Mouse (Mus musculus) lung, embryonic 15.5 days (tissue): ENCODE data around the gene Avl9. TPM values are rescaled to one million over a fixed set of nuclear protein-coding genes. Genes with fewer than 3 reads are reported as not detected.

Experiments
- ATAC-seq: fragments of 200-750 bp; cut with Nextera tagmentation; 2 replicates; pipeline ENCODE4 v1.8.0; 2017; ENCODE audit warnings: moderate number of reproducible peaks, borderline replicate concordance; ENCODE audit not compliant: low FRiP score, low TSS enrichment; ENCODE audit errors: extremely low read depth
- H3K27ac ChIP-seq: fragments of 300-500 bp; sonication (generic); 2 replicates; pipeline ENCODE4 v1.5.1; 2015; ENCODE audit warnings: moderate library complexity, mild to moderate bottlenecking, inconsistent platforms
- H3K27me3 ChIP-seq: fragments of 300-500 bp; sonication (generic); 2 replicates; pipeline ENCODE4 v1.6.1; 2015; ENCODE audit warnings: inconsistent platforms
- H3K36me3 ChIP-seq: fragments of 300-500 bp; sonication (generic); 2 replicates; pipeline ENCODE4 v1.6.1; 2015; ENCODE audit warnings: inconsistent platforms
- H3K4me1 ChIP-seq: fragments of 300-500 bp; sonication (generic); 2 replicates; pipeline ENCODE4 v1.6.1; 2015; ENCODE audit warnings: inconsistent platforms
- H3K4me2 ChIP-seq: fragments of 300-500 bp; sonication (generic); 2 replicates; pipeline ENCODE4 v1.6.1; 2015; ENCODE audit warnings: inconsistent platforms, mild to moderate bottlenecking, moderate library complexity
- H3K4me3 ChIP-seq: fragments of 300-500 bp; sonication (generic); 2 replicates; pipeline ENCODE4 v1.5.1; 2015; ENCODE audit warnings: mild to moderate bottlenecking, inconsistent platforms
- H3K9ac ChIP-seq: fragments of 300-500 bp; sonication (generic); 2 replicates; pipeline ENCODE4 v1.6.1; 2015; ENCODE audit warnings: inconsistent platforms
- H3K9me3 ChIP-seq: fragments of 300-500 bp; sonication (generic); 2 replicates; pipeline ENCODE4 v1.6.1; 2016; ENCODE audit warnings: inconsistent platforms
- WGBS: fragments of 180-500 bp; shearing (Covaris S2); methylation state at CpG from one replicate; pipeline ENCODE4 v1.1.7; 2015; 5-methylcytosine and 5-hydroxymethylcytosine counted together
- polyA plus RNA-seq: library from polyadenylated mRNA; unstranded; fragments of >200 nt; fragmentation: Nextera tagmentation; extraction: Ambion mirVana; gene quantifications from 2 replicates; pipeline ENCODE4 v1.2.1, GENCODE M21; 2015

Avl9 gene
- polyA plus RNA-seq, 1 experiment from 2014 or later: 11.5 TPM

GRCm38 (mm10) chr6:56796668-56797141, 82.0 kb downstream of the Avl9 start:
- Histone ChIP-seq H3K27ac (peak overlapping the region; percentile 100), H3K9ac (peak overlapping the region; percentile 96), H3K27me3 (no peaks in the 10 kb centered on the region), H3K4me3 (peak overlapping the region; percentile 92), H3K4me2 (peak overlapping the region; percentile 67), H3K36me3 (no peaks in the 10 kb centered on the region), H3K4me1 (peaks cover 24% of the 10 kb centered on the region), H3K9me3 (no peaks in the 10 kb centered on the region)
- ATAC-seq: peak; percentile 47; the same call in 1 of the 2 replicates
- under 1% methylated on average over 16 of the region's 16 CpGs for WGBS

GRCm38 (mm10) chr6:56797311-56798151, 82.8 kb downstream of the Avl9 start, which contains the start of gene Kbtbd2:
Gene Kbtbd2, minus strand, starts transcription at chr6:56797813.
- peak within 1 kb of the TSS; percentile 100 for H3K27ac ChIP-seq
- peaks cover 24% of the 10 kb centered on the region for H3K4me1 ChIP-seq
- peak within 1 kb of the TSS; percentile 67 for H3K4me2 ChIP-seq
- under 1% methylated on average over 96 of the region's 98 CpGs for WGBS
- peak within 1 kb of the TSS; percentile 92 for H3K4me3 ChIP-seq
- no peaks in the 10 kb centered on the region for H3K9me3 ChIP-seq
- peak within 1 kb of the TSS; percentile 96 for H3K9ac ChIP-seq
- no peaks in the 10 kb centered on the region for H3K36me3 ChIP-seq
- ATAC-seq: peak; percentile 95
- no peaks in the 10 kb centered on the region for H3K27me3 ChIP-seq

DNA sequence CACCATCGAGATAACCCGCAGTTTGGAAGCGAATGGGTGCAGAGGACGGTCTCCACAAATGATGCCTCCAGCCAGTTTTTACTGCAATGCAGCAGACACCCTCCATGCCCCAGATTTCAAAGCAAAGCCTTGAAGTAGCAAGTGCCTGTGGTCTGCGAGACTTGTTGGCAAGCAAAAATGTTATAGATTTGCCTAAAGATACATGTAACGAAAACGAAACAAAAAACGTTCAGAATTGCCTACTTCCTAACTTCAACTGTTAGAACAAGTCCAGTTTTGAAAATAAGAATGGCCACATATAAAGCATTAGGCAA, 83.4 kb downstream of the Avl9 start:
- H3K4me3 ChIP-seq: peak overlapping the region; percentile 92
- no peaks in the 10 kb centered on the region for H3K9me3 ChIP-seq
- ATAC-seq: no peak
- peak overlapping the region; percentile 67 for H3K4me2 ChIP-seq
- H3K9ac ChIP-seq: peak overlapping the region; percentile 96
- H3K27ac ChIP-seq: peak overlapping the region; percentile 100
- WGBS: 12% methylated on average over 8 of the region's 8 CpGs
- no peaks in the 10 kb centered on the region for H3K36me3 ChIP-seq
- H3K27me3 ChIP-seq: no peaks in the 10 kb centered on the region
- peaks cover 24% of the 10 kb centered on the region for H3K4me1 ChIP-seq

- Histone ChIP-seq H3K9me3 (no peaks in the 10 kb centered on the region), H3K4me3 (no peak overlapping the region), H3K27me3 (no peaks in the 10 kb centered on the region; the same call in 1 of the 2 replicates), H3K36me3 (no peaks in the 10 kb centered on the region), H3K4me2 (no peak overlapping the region), H3K9ac (no peak overlapping the region), H3K27ac (no peak overlapping the region), H3K4me1 (no peaks in the 10 kb centered on the region; the same call in 1 of the 2 replicates)
- no peak for ATAC-seq
- 81% methylated on average over 4 of the region's 4 CpGs for WGBS
Observed at GRCm38 (mm10) chr6:56805026-56805425, 90.3 kb downstream of the Avl9 start.

- no peak for ATAC-seq
- no peaks in the 10 kb centered on the region; the same call in 1 of the 2 replicates for H3K4me1 ChIP-seq
- H3K27me3 ChIP-seq: no peaks in the 10 kb centered on the region; the same call in 1 of the 2 replicates
- H3K9ac ChIP-seq: no peak overlapping the region
- no peaks in the 10 kb centered on the region for H3K9me3 ChIP-seq
- 72% methylated on average over 2 of the region's 2 CpGs for WGBS
- no peaks in the 10 kb centered on the region for H3K36me3 ChIP-seq
- H3K4me3 ChIP-seq: no peak overlapping the region
- no peak overlapping the region for H3K27ac ChIP-seq
- H3K4me2 ChIP-seq: no peak overlapping the region
Observed at GRCm38 (mm10) chr6:56806195-56806594, 91.5 kb downstream of the Avl9 start.

DNA sequence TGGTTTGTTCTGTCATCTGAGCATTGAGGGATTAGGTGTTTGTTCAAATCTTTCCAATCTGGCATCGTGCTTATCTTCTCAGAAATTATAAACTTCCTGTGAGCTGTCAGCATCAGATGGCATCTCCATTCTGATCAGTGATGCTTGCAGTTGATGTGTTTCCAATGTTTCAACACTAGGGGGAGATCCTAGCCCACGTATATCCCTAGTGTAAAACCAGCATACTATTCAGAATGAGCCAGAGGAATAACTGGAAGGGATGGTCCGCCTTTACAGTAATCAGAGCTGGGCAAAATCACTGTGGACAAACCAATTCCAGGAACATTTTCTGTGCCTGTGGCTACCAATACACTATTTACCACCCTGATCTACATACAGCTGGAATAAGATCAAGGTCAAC, 94.0 kb downstream of the Avl9 start:
- Histone ChIP-seq H3K27ac (no peak overlapping the region), H3K9me3 (no peaks in the 10 kb centered on the region), H3K4me1 (no peaks in the 10 kb centered on the region; the same call in 1 of the 2 replicates), H3K4me2 (no peak overlapping the region), H3K27me3 (no peaks in the 10 kb centered on the region; the same call in 1 of the 2 replicates), H3K4me3 (no peak overlapping the region), H3K9ac (no peak overlapping the region), H3K36me3 (no peaks in the 10 kb centered on the region)
- ATAC-seq: peak; percentile 87; the same call in 1 of the 2 replicates
- 8% methylated on average over 3 of the region's 3 CpGs for WGBS

Other genes starting within 250 kb of the Avl9 start
- gene Pde1c, start 145.8 kb upstream of the Avl9 start, polyA plus RNA-seq: 0.86 and 1.2 TPM in 2 replicates
- 123 and 133 TPM in 2 replicates for gene Lsm5, start 10.2 kb upstream of the Avl9 start, polyA plus RNA-seq
- gene Kbtbd2, start 82.9 kb downstream of the Avl9 start, polyA plus RNA-seq: 30.6 and 31.6 TPM in 2 replicates
- gene Fkbp9, start 117.2 kb downstream of the Avl9 start, polyA plus RNA-seq: 193 and 196 TPM in 2 replicates
- 60.9 and 62.9 TPM in 2 replicates for gene Nt5c3, start 209.0 kb downstream of the Avl9 start, polyA plus RNA-seq
- 0.23 and 0.32 TPM in 2 replicates for gene Vmn1r4, start 209.1 kb downstream of the Avl9 start, polyA plus RNA-seq